Mouse (Mus musculus) layer of hippocampus, adult 2 months (tissue): ENCODE data around the gene Sec22c. TPM values are rescaled to one million over a fixed set of nuclear protein-coding genes. Genes with fewer than 3 reads are reported as not detected.
A peak's percentile ranks its signal among the peaks of the same experiment; 100 is the strongest.

ENCODE experiments used
- DNase-seq, 2 experiments: peaks; one replicate each; pipeline ENCODE4 v3.0.0; 2022; ENCODE audit warnings: low spot score in 2 of 2
- H3K27ac ChIP-seq: fragments of 200-600 bp; 2 replicates; pipeline ENCODE4 v1.8.1; 2022
- H3K4me3 ChIP-seq: fragments of 200-600 bp; 2 replicates; pipeline ENCODE4 v1.8.1; 2022; ENCODE audit warnings: mild to moderate bottlenecking
- CTCF ChIP-seq: fragments of 200-600 bp; conservative IDR thresholded peaks from 2 replicates; pipeline ENCODE4 v1.8.1; 2022; ENCODE audit warnings: antibody characterized with exemption, mild to moderate bottlenecking, moderate library complexity
- total RNA-seq, 2 experiments: library from RNA; stranded (reverse); gene quantifications; 2 replicates each; pipeline ENCODE4 v1.2.3; 2021

Sec22c gene
- total RNA-seq, 2 experiments from 2014 or later = 27.5 to 32.8 TPM

DNA sequence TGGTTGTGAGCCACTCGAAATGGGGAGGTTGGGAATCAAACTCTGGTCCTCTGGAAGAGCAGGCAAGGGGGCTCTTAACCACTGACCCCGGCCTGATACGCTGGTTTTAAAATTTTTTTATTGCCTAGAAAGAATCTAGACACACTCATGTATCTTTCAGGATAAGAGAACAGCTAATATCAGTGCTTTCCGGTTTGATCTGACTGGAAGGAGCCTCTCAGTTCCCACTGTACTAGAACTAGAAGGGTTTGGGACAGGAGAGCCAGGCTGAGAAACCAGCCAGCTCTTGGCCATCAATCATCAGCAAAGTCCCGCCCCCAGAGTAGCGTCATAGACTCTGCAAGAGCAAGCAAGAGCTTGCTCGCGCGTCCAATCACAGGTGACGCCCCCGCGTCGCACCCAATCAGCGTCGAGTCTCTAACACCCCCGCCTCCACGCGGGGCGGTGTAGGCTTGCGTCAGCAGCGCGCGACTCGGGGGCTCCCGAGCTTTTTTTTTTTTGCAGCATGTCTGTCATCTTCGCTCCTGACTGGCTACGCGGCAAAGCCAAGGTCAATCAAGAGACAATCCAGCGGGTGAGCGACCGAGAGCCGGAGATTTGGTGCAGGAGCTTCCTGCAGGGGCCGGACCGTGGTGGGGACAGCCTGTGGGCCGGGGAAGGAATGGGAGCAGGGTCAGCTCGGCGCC lies 4.8 kb upstream of the Sec22c start, which contains the start of gene Ss18l2:
TSS of gene Ss18l2 (plus strand) at position 432 of the 686 bp plus-strand sequence.
- TF ChIP-seq CTCF = no peak
- Histone ChIP-seq H3K27ac (peak within 1 kb of the TSS; percentile 96), H3K4me3 (peak within 1 kb of the TSS; percentile 83)
- peak; percentile 98 for DNase-seq

DNA sequence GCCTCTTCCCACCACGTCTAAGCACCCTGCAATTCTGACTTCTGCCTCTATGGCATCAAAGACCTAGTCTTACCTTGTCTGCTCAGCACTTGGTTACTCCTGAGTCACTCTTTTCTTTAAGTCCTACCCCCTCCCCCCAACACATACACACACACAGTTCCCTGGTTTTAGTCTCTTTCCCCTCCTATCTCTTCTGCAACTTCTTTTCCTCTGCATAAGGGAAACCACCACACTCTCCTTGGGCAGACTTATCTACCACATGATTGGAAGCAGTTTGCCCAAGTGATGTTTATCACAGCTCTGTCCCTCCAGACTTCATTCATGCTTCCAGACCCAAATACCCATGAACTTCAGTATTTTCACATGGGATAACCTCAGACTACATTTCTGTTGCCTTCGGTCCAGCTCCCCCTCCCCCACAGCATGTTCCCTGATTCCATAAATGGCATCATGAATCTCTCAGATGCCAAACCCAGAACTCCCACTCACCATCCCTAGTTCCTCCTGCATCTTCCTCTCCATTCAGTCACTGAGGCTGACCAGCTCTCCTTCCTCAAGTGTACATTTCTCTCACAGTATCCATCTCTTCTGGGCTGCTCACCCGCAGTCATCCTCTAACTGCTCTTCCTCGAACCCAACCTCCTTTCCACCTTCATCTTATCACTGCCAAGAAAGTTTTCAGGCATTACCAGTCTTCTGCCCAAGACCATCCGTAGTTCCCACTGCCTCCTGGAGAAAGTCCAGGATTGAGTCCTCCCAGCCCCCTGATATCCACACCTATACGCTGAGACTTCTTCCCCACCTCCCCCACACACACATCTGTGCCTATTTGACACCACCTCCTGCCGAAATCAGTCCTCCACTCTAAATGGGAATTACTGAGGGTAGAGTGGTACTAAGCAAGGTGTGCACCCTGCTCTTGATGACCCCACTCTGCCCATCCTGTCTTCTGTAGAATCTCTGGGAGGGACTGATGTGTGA lies 3.5 kb upstream of the Sec22c start:
- Histone ChIP-seq H3K27ac (no peak overlapping the region), H3K4me3 (no peak overlapping the region)
- DNase-seq = no peak
- no peak for TF ChIP-seq CTCF

DNA sequence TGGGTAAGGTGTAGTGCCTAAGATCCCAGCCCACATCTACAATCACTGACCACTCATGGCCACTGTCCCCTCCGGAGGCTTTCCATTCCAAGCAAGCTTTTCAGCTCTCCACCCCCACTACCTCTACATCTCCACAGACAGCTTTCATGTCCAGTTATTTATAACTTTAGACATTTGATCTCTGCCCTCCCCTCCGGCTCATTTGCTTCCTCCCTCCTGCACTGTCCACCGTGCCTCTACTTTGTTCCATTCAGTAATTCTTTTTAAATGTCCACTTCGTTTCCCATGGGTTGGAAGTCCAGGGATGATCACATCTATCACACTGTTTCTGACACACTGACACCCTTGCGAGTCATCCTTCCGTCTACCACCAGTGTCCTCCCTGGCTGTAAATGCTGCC lies 2.5 kb upstream of the Sec22c start:
- no peak overlapping the region for H3K27ac ChIP-seq
- TF ChIP-seq CTCF = no peak
- DNase-seq = no peak
- H3K4me3 ChIP-seq = no peak overlapping the region

DNA sequence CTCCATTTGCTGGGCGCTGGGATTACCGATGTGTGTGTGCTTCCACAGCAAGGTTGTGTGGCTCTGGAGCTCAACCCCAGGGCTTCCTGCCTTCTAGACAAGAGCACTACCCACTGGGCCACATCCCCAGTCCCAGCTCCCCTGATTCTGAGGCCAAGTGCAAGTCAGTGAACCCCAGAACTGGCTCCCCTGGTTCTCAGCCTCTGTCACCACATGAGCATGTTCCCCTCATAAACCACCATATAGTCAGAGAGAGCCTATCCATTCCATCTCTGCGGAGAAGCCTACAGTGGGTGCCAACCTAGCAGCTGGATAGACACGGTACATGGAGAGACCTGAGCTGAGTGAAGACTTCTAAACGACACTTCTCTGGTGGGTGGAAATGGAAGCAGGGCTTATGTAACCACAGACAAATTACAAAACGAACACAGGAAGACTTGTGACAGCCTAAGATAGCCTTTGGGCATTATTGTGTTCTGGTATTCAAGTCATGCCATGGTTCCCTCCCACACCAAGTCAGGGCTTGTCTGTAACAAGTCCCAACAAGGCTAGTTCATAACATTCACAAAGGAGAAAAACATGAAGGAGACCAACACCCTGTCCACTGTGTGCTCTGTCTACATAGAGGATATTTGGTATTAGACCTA lies 862 bp upstream of the Sec22c start:
- DNase-seq = no peak
- H3K27ac ChIP-seq = no peak overlapping the region
- TF ChIP-seq CTCF = no peak
- H3K4me3 ChIP-seq = no peak overlapping the region

DNA sequence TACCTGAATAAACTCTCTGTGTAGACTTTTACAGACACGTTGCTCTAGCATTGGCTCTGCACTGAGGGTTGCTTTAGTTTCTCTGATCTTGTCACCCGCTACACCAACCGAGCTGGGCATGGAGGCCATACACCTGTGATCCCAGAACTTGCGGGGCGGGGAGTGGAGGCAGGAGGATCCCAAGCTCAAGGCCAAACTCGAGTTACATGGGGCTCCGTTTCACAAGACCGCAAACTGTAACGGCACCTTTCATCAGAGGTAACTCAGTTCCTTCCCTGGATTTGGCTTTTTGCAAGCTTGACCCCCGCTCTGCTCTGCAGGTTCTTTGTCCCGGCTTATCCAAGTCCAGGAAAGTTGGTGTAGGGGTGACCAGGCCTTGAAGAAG lies 1.0 kb downstream of the Sec22c start:
- DNase-seq = no peak
- no peak for TF ChIP-seq CTCF
- Histone ChIP-seq H3K27ac (peak overlapping the region; percentile 89), H3K4me3 (peak overlapping the region; percentile 71)

DNA sequence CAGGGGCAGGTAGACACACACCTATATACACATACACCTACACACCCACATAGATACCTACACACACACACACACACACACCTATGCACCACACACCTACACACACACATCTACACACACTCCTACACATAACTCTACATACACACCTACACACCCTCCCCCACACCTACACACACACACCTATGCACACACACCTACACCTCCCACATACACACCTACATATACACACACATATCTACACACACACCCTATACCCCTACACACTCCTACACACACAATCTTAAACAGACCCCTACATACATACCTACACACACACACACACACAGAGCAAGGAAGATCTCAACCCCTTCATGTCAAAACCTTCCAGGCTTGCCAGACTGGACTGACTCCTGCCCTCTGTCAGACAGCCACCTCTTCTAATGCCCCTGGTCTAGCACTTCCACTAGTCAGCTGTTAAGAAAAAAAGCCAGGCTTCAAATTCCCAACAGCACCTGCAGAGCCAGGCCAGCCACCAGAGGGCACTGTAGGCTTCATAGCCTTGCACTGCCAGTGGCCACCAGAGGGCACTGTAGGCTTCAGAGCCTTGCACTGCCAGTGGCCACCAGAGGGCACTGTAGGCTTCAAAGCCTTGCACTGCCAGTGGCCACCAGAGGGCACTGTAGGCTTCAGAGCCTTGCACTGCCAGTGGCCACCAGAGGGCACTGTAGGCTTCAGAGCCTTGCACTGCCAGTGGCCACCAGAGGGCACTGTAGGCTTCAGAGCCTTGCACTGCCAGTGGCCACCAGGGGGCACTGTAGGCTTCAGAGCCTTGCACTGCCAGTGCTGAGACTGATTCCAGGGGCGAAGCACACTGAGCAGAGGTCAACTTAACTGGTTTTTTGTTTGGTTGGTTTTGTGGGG lies 7.9 kb downstream of the Sec22c start:
- H3K27ac ChIP-seq = no peak overlapping the region
- peak; percentile 90 for TF ChIP-seq CTCF
- DNase-seq = peak in 1 of 2 experiments; percentile 59
- no peak overlapping the region for H3K4me3 ChIP-seq

DNA sequence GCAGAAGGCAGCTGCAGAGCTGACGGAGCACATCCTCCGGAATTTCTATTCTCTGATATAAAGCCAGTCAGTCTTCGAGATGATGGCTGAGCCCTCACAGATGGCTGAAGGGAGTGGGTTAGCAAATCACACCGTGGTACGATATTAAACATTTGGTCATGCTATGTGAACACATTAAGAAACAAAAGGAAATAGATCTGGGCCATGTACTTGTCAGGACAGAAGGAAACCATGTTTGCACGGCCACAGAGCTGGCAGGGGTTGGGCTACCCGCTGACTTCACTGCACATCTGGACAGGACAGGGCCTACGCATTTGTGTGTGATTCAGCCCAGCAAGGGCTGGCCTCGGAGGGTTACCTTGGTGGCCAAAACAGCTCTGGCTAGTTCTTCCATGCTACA lies 8.7 kb downstream of the Sec22c start:
- TF ChIP-seq CTCF = no peak
- no peak overlapping the region for H3K27ac ChIP-seq
- no peak for DNase-seq
- H3K4me3 ChIP-seq = no peak overlapping the region

DNA sequence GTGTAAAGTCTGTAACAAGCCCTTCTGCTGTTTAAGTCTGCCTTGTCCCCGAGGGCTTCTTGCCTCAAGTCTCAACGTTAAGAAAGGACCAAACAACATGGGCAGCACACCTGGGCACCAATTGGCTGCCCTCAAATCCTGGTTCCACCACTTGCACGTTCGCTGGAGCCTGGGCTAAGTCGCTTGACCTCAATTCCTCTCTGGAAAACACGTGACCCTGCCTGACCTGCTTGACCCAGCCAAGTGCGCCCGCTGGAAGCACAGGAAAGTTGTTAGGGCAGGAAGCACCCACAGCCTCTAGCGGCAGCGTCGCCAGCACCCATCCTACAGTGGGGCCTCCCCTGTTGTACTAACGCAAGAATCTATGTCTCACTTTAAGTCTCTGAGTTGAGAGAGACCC lies 10.6 kb downstream of the Sec22c start:
- H3K27ac ChIP-seq = no peak overlapping the region
- no peak for DNase-seq
- no peak for TF ChIP-seq CTCF
- H3K4me3 ChIP-seq = no peak overlapping the region

DNA sequence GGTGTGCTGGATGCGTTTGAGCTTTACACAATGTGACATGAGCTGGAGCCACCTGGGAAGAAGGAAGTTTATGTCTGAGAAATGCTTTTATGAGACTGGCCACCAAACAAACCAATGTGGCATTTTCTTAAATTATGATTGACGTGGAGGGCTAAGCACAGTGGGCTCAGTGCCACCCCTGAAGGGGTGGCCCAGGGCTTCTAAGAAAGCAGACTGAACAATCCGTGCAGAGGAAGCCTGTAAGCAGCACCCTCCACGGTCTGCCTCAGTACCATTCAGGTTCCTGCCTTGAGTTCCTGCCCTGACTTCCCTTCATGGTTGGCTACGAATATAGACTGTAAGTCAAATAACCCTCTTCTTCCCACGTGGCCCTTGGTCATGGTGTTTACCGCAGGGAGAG lies 14.6 kb downstream of the Sec22c start:
- H3K27ac ChIP-seq = peak overlapping the region; percentile 83
- peak overlapping the region; percentile 26; the same call in 1 of the 2 replicates for H3K4me3 ChIP-seq
- no peak for DNase-seq
- TF ChIP-seq CTCF = no peak

DNA sequence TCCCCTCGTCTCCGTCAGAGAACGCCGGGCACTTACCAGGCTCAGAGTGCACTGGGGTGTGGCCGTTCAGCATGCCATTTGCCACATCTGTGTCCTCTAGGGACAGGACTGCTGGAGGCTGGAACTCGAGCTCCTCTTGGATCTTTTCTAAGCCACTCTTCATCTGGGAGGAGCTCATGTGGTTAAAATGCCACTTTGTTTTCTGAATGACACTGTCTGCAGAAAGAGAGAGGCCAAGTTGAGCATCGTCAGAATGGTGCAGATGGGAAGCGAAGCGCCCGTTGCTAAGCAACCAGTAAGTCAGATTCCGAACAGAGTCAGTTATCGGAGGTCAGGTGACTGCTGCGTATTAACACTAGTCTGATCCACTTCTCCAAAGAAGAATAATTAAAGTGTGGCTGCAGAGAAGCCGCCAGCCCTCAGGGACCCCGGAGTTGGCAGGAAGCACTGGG lies 15.1 kb downstream of the Sec22c start:
- Histone ChIP-seq H3K27ac (peak overlapping the region; percentile 83), H3K4me3 (peak overlapping the region; percentile 26)
- DNase-seq = peak; percentile 61 to 89
- no peak for TF ChIP-seq CTCF

DNA sequence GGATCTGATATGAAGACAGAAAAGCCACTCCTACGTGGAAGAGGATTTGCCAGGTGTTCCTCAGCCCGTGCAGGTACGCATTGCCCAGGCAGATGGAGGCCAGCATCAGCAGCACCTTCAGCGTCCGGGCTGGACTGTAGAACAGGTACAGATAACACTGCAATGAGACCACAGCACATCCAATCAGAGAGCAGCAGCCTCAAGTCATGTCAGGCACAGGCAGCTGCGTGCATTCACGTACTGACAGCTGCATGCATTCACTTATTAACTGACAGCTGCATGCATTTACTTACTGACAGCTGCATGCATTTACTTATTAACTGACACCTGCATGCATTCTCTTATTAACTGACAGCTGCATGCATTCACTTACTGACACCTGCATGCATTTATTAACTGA lies 20.6 kb downstream of the Sec22c start:
- no peak for TF ChIP-seq CTCF
- Histone ChIP-seq H3K4me3 (no peak overlapping the region), H3K27ac (no peak overlapping the region)
- no peak for DNase-seq

DNA sequence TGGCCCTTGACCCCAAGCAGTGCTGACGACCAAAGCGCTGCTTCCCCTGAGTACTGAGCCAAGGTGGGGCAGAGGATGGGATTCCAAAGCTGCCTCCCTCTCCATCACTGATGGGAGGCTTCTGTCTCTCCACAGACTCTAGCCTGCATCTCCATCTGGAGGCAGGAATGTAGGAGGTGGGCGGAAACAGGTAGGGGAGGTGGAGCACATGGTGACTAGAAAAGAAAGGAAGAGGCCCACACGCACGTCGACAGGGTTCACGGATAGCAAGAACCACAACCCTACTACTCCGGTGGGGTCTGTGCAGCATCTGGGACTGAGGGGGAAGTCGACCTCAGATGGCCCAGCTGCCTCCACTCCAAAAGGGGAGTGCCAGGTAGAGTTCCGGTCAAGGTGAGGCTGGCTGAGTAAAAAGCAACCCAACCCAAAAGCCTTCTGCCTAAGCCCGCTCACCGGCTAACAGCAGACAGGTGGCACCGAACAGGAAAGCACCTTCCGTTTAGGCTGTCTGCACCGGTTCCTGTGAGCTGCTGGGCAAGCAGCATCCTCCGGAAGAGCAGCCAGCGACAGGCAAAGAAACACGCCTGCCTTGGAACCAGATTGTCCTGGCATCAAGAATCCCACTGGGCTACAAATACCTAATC lies 23.1 kb downstream of the Sec22c start:
- DNase-seq = no peak
- TF ChIP-seq CTCF = no peak
- no peak overlapping the region for H3K27ac ChIP-seq
- no peak overlapping the region for H3K4me3 ChIP-seq
